27 mouse cellular contexts compared by ENCODE assay signal in genomic region chr13:30031684-30032335, GRCm38 (mm10). TPM values are rescaled to one million over a fixed set of nuclear protein-coding genes. Genes with fewer than 3 reads are reported as not detected.
DNase-seq lines count a peak whose midpoint lies in the region; ATAC-seq and TF ChIP-seq lines count a peak whose summit lies in the region.
"Had no signal": no experiment of that assay in that cellular context is flagged by ENCODE, and none has a peak within 500 bp of the region (broad histone marks: within the 10 kb centered on the region; RNA-seq: fewer than 3 reads in every experiment).

No protein-coding gene starts in this region.

- no peak overlapping the region for H3K9ac ChIP-seq in embryonic facial prominence, embryonic 14.5 days (ENCODE audit: low read depth, low read length)
- H3K9ac ChIP-seq: embryonic facial prominence, embryonic 12.5 days; forebrain, embryonic 13.5 days; heart, embryonic 13.5 days; hindbrain, embryonic 14.5 days; kidney, embryonic 15.5 days; limb, embryonic 15.5 days; midbrain, embryonic 15.5 days; neural tube, embryonic 12.5 days had no signal

- TF ChIP-seq CTCF in small intestine, adult 2 months (IDR thresholded peaks at IDR 0.05; ENCODE audit: extremely low read depth, insufficient read length, insufficient replicate concordance, low read depth, low read length): peak; percentile 53; the same call in 1 of the 2 replicates

- no peak for TF ChIP-seq POLR2A in small intestine, adult 2 months (IDR thresholded peaks at IDR 0.05; ENCODE audit: low read depth, low read length)

- H3K36me3 ChIP-seq in embryonic facial prominence, embryonic 14.5 days (ENCODE audit: control insufficient read depth, insufficient read depth, low read length): no peaks in the 10 kb centered on the region
- H3K36me3 ChIP-seq in embryonic facial prominence, embryonic 10.5 days (replicated peaks): no peaks in the 10 kb centered on the region
- H3K36me3 ChIP-seq in small intestine, adult 2 months (ENCODE audit: control insufficient read depth, insufficient read depth, low read length): no peaks in the 10 kb centered on the region
- H3K36me3 ChIP-seq: embryonic facial prominence, embryonic 12.5 days; G1E; heart, embryonic 13.5 days; kidney, embryonic 15.5 days; limb, embryonic 15.5 days; midbrain, embryonic 15.5 days; neural tube, embryonic 12.5 days had no signal

- no peak overlapping the region for H3K27ac ChIP-seq in embryonic facial prominence, embryonic 14.5 days (replicated peaks; ENCODE audit: low read depth, low read length)
- H3K27ac ChIP-seq in embryonic facial prominence, embryonic 10.5 days (replicated peaks): no peak overlapping the region
- peak overlapping the region; percentile 57 for H3K27ac ChIP-seq in small intestine, adult 2 months (ENCODE audit: insufficient read depth, low read depth, low read length)
- H3K27ac ChIP-seq: embryonic facial prominence, embryonic 12.5 days; forebrain, embryonic 13.5 days; heart, embryonic 13.5 days; hindbrain, embryonic 14.5 days; kidney, embryonic 15.5 days; left cerebral cortex, adult 2 months; limb, embryonic 15.5 days; macrophage; midbrain, embryonic 15.5 days; neural tube, embryonic 12.5 days; stomach, postnatal 0 days had no signal

- H3K27me3 ChIP-seq in embryonic facial prominence, embryonic 14.5 days (replicated peaks; ENCODE audit: control insufficient read depth, insufficient read depth, low read length): no peaks in the 10 kb centered on the region
- H3K27me3 ChIP-seq in embryonic facial prominence, embryonic 10.5 days (replicated peaks; ENCODE audit: low read depth, poor library complexity, severe bottlenecking): no peaks in the 10 kb centered on the region
- H3K27me3 ChIP-seq in small intestine, adult 2 months (ENCODE audit: control insufficient read depth, insufficient read depth, low read length): no peaks in the 10 kb centered on the region
- H3K27me3 ChIP-seq: CH12.LX; embryonic facial prominence, embryonic 12.5 days; forebrain, embryonic 13.5 days; heart, embryonic 13.5 days; kidney, embryonic 15.5 days; limb, embryonic 15.5 days; midbrain, embryonic 15.5 days; neural tube, embryonic 12.5 days had no signal

- peak; percentile 13 for DNase-seq in embryonic facial prominence, embryonic 14.5 days (ENCODE audit: low spot score)
- DNase-seq in embryonic facial prominence, embryonic 10.5 days (ENCODE audit: low spot score): no peak
- DNase-seq in ovary, postnatal 36 days (ENCODE audit: low spot score): peak; percentile 12
- no peak for DNase-seq in ovary, adult 18-20 months (ENCODE audit: low spot score)
- peak; percentile 39 for DNase-seq in fat pad, adult 2 months (ENCODE audit: extremely low read depth, low read depth, low spot score)
- no peak for DNase-seq in lung, adult 18-20 months
- DNase-seq: B cell, adult 2 months; cerebellum, adult 9-11 months; heart, postnatal 36 days; kidney, postnatal 36 days had no signal

- H3K4me3 ChIP-seq in embryonic facial prominence, embryonic 14.5 days (ENCODE audit: low read depth, low read length): no peak overlapping the region
- no peak overlapping the region for H3K4me3 ChIP-seq in embryonic facial prominence, embryonic 10.5 days
- no peak overlapping the region for H3K4me3 ChIP-seq in small intestine, adult 2 months (ENCODE audit: low read depth, low read length)
- H3K4me3 ChIP-seq: embryonic facial prominence, embryonic 12.5 days; erythroblast, embryonic 14.5 days; forebrain, embryonic 13.5 days; heart, embryonic 13.5 days; kidney, embryonic 15.5 days; left cerebral cortex, adult 2 months; limb, embryonic 15.5 days; midbrain, embryonic 15.5 days; neural tube, embryonic 12.5 days had no signal

- no peak for ATAC-seq in embryonic facial prominence, embryonic 14.5 days (ENCODE audit: low read depth)
- no peak for ATAC-seq in activated CD4-positive, CD25-positive, alpha-beta regulatory T cell, adult 4 months
- ATAC-seq: forebrain, embryonic 13.5 days; lung, postnatal 0 days; midbrain, embryonic 15.5 days had no signal

- no peaks in the 10 kb centered on the region for H3K4me1 ChIP-seq in embryonic facial prominence, embryonic 14.5 days (ENCODE audit: control insufficient read depth, insufficient read depth, low read length)
- no peaks in the 10 kb centered on the region for H3K4me1 ChIP-seq in embryonic facial prominence, embryonic 10.5 days
- H3K4me1 ChIP-seq in small intestine, adult 2 months (ENCODE audit: control insufficient read depth, insufficient read depth, insufficient read length, low read length): peaks cover 31% of the 10 kb centered on the region; the same call in 1 of the 2 replicates
- H3K4me1 ChIP-seq: embryonic facial prominence, embryonic 12.5 days; forebrain, embryonic 13.5 days; kidney, embryonic 15.5 days; limb, embryonic 15.5 days; midbrain, embryonic 15.5 days; neural tube, embryonic 12.5 days had no signal

- no peak overlapping the region for H3K4me2 ChIP-seq in embryonic facial prominence, embryonic 14.5 days (ENCODE audit: low read depth, low read length)
- H3K4me2 ChIP-seq: embryonic facial prominence, embryonic 12.5 days; forebrain, embryonic 13.5 days; heart, embryonic 13.5 days; hindbrain, embryonic 14.5 days; kidney, embryonic 15.5 days; limb, embryonic 15.5 days; midbrain, embryonic 15.5 days; neural tube, embryonic 12.5 days had no signal

- no peaks in the 10 kb centered on the region for H3K9me3 ChIP-seq in embryonic facial prominence, embryonic 14.5 days (ENCODE audit: control insufficient read depth, low read length)
- H3K9me3 ChIP-seq in embryonic facial prominence, embryonic 10.5 days: no peaks in the 10 kb centered on the region
- H3K9me3 ChIP-seq: embryonic facial prominence, embryonic 12.5 days; forebrain, embryonic 13.5 days; G1E; heart, embryonic 13.5 days; kidney, embryonic 15.5 days; limb, embryonic 15.5 days; midbrain, embryonic 15.5 days; neural tube, embryonic 12.5 days had no signal

- 78% methylated on average over 13 of the region's 13 CpGs for WGBS in embryonic facial prominence, embryonic 14.5 days
- WGBS in embryonic facial prominence, embryonic 10.5 days: 89% methylated on average over 13 of the region's 13 CpGs
- WGBS in small intestine, adult 2 months: 24% methylated on average over 13 of the region's 13 CpGs

RNA-seq across cellular contexts. Expression of gene E2f3, which starts 45.9 kb away (rescaled TPM):
- 9.7 and 10.6 TPM in 2 replicates for polyA plus RNA-seq in embryonic facial prominence, embryonic 14.5 days (2014; fragmentation: Nextera tagmentation; extraction: Ambion mirVana)
- polyA plus RNA-seq in embryonic facial prominence, embryonic 10.5 days (2016; fragmentation: Nextera tagmentation; extraction: Ambion mirVana): 23.1 and 23.8 TPM in 2 replicates
- polyA plus RNA-seq in small intestine, adult 2 months (2012; rRNA removed): 1.3 and 3.4 TPM in 2 replicates
- polyA plus RNA-seq in activated CD4-positive, CD25-positive, alpha-beta regulatory T cell, adult 4 months (2017; shearing (Covaris generic)): 1 to 10 TPM; 4.0 to 5.1 TPM

Comparison
In these comparisons a context has a peak if more than half of its experiments do, and no peak if none do; other contexts are left out.
1. DNase-seq: peak in embryonic facial prominence, embryonic 14.5 days (single experiment), ovary, postnatal 36 days (single experiment) and fat pad, adult 2 months (single experiment); none in embryonic facial prominence, embryonic 10.5 days (single experiment), ovary, adult 18-20 months (single experiment) and lung, adult 18-20 months (0 of 2).